Mouse (Mus musculus) bone marrow macrophage, adult 2 months (primary cell): ENCODE data around the gene Lax1.

Source experiments
- CTCF ChIP-seq: IDR thresholded peaks from 2 replicates; pipeline ENCODE4 v1.5.1; 2012; ENCODE audit warnings: low read depth, mild to moderate bottlenecking, low read length, moderate library complexity
- POLR2A ChIP-seq: IDR thresholded peaks from 2 replicates; pipeline ENCODE4 v1.6.1; 2012; ENCODE audit warnings: mild to moderate bottlenecking, low read depth, low read length, borderline replicate concordance

DNA sequence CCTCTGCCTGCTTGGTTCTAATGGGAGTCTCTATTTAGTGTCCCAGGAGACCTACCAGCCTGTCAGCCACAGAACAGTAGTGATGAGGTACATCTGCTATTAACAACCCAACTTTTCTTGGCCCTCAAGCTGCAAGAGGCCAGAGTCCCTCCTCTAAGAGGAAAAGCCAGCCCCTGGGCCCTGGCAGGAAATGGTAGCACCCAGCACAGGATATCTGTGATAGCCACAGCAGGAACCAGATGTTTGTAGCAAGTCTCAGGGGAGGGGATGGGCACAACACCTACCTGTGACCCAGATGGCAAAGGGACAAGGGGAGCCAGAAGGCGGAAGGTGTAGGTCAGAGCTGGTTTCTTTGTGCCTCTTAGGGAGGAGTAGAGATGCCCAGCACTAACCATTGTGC is 5.0 kb upstream of the Lax1 start:
- TF ChIP-seq CTCF (no peak), POLR2A (no peak)
